Mouse (Mus musculus): ENCODE measurements around the gene Rgp1. TPM values are rescaled to one million over a fixed set of nuclear protein-coding genes. Genes with fewer than 3 reads are reported as not detected.

Gene Rgp1
- total and polyA plus RNA-seq, 3 experiments = 17.1 to 47.6 TPM; not detected in 1

DNA sequence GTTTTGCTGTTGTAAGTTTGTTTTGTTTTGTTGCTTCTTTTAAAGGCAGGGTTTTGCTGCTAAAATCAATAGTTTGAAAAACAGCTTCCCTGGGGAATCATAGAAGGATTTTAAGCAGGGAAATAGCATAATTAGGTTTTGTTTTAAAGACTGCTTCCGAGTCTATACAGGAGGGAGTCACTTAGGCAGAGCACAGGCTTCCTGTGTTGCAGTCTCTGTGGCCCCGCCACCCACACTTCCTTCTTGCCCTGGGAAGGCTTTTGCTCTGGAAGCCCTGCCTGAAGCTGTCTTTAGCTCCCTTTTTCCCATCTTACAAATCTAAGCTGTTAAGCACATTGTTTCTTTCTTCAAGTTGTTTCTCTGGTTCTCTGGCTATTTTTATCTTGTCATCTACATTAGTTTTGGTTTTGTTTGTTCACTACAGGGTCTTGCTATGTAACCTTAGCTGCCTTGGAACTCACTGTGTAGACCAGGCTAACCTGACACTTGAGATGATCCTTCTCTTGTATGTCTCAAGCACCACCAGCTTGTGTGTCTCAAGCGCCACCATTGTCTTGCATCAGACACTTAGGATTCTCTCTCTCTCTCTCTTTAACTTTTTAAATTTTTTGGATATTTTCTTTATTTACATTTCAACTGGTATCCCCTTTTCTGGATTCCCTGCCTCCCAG, 34.7 kb downstream of the Rgp1 start:
- Histone ChIP-seq H3K4me1 (ENCODE audit: control insufficient read depth in 1 of 2, insufficient read depth in 2 of 2, low read length in 2 of 2) (peaks cover 3 to 5% of the 10 kb centered on the region in 2 experiments; a peak in 3 of 4 replicates), H3K27me3 (ENCODE audit: control insufficient read depth in 1 of 2, insufficient read depth in 2 of 2, low read length in 2 of 2) (no peaks in the 10 kb centered on the region), H3K9ac (ENCODE audit: control insufficient read depth, low read depth, low read length, poor library complexity, severe bottlenecking) (peak overlapping the region; percentile 71), H3K79me2 (ENCODE audit: control insufficient read depth, insufficient read depth, low read length, poor library complexity) (no peaks in the 10 kb centered on the region), H3K27ac (ENCODE audit: control insufficient read depth, low read depth, low read length) (peak overlapping the region; percentile 93), H3K9me3 (replicated peaks; ENCODE audit: insufficient read depth, low read length) (no peaks in the 10 kb centered on the region), H3K36me3 (ENCODE audit: control insufficient read depth in 1 of 2, insufficient read depth in 2 of 2, low read length in 2 of 2) (peaks cover 0 to 15% of the 10 kb centered on the region in 2 experiments; a peak in 2 of 4 replicates), H3K4me3 (ENCODE audit: control insufficient read depth in 1 of 2, insufficient read depth in 1 of 2, low read depth in 2 of 2, low read length in 2 of 2) (peak overlapping the region; percentile 35 to 41)
- TF ChIP-seq E2F4 (IDR thresholded peaks at IDR 0.05; ENCODE audit: borderline replicate concordance, low read depth, low read length) = no peak
- TF ChIP-seq ELF1 (IDR thresholded peaks at IDR 0.05; ENCODE audit: low read depth, low read length) = peak; percentile 93
- TF ChIP-seq ZNF384 (IDR thresholded peaks at IDR 0.05; ENCODE audit: low read depth, low read length) = no peak
- no peak for TF ChIP-seq MYB (IDR thresholded peaks at IDR 0.05; ENCODE audit: low read depth, low read length)
- no peak for TF ChIP-seq USF2 (IDR thresholded peaks at IDR 0.05; ENCODE audit: borderline replicate concordance in 1 of 2, insufficient read depth in 1 of 2, low read depth in 1 of 2, low read length in 2 of 2)
- no peak for TF ChIP-seq GABPA (IDR thresholded peaks at IDR 0.05; ENCODE audit: low read depth, low read length)
- TF ChIP-seq POLR2A (IDR thresholded peaks at IDR 0.05; ENCODE audit: control insufficient read depth in 1 of 2, insufficient read depth in 1 of 2, low read depth in 1 of 2, low read length in 2 of 2, poor library complexity in 1 of 2) = peak; percentile 29 to 67; a peak in 2 of 4 replicates
- no peak for TF ChIP-seq MXI1 (IDR thresholded peaks at IDR 0.05; ENCODE audit: low read depth, low read length)
- TF ChIP-seq SIN3A (IDR thresholded peaks at IDR 0.05; ENCODE audit: low read length) = peak; percentile 50; the same call in 1 of the 2 replicates
- TF ChIP-seq SMC3 (IDR thresholded peaks at IDR 0.05; ENCODE audit: low read depth, low read length) = no peak
- 0 out of 2 replicates have a peak, but pooled peaks have one; percentile 24 for TF ChIP-seq ZMIZ1 (IDR thresholded peaks at IDR 0.05; ENCODE audit: low read depth, low read length)
- TF ChIP-seq KAT2A (conservative IDR thresholded peaks at IDR 0.05; ENCODE audit: low read depth, low read length) = peak; percentile 53; the same call in 1 of the 2 replicates
- TF ChIP-seq TCF12 (IDR thresholded peaks at IDR 0.05; ENCODE audit: low read depth, low read length) = peak; percentile 53; the same call in 1 of the 2 replicates
- no peak for TF ChIP-seq ZC3H11A (IDR thresholded peaks at IDR 0.05; ENCODE audit: low read depth, low read length)
- TF ChIP-seq MYC (IDR thresholded peaks at IDR 0.05; ENCODE audit: low read depth, low read length) = no peak; the same call in 1 of the 2 replicates
- TF ChIP-seq MAZ (IDR thresholded peaks at IDR 0.05; ENCODE audit: low read depth, low read length) = peak; percentile 82
- no peak for TF ChIP-seq BHLHE40 (IDR thresholded peaks at IDR 0.05; ENCODE audit: borderline replicate concordance, low read depth, low read length)
- no peak for TF ChIP-seq RCOR1 (IDR thresholded peaks at IDR 0.05; ENCODE audit: low read depth, low read length)
- no peak for TF ChIP-seq EP300 (IDR thresholded peaks at IDR 0.05; ENCODE audit: low read depth in 1 of 2, low read length in 2 of 2)
- TF ChIP-seq HCFC1 (IDR thresholded peaks at IDR 0.05; ENCODE audit: low read depth, low read length) = peak; percentile 87
- no peak for TF ChIP-seq CHD1 (IDR thresholded peaks at IDR 0.05; ENCODE audit: low read depth, low read length)
- no peak for TF ChIP-seq MAX (IDR thresholded peaks at IDR 0.05; ENCODE audit: low read length)
- peak; percentile 86 for TF ChIP-seq TBP (IDR thresholded peaks at IDR 0.05; ENCODE audit: low read depth, low read length)
- peak; percentile 67 for TF ChIP-seq NELFE (IDR thresholded peaks at IDR 0.05; ENCODE audit: low read depth, low read length)
- no peak for TF ChIP-seq USF1 (IDR thresholded peaks at IDR 0.05; ENCODE audit: low read depth, low read length)
- DNase-seq (ENCODE audit: low read depth, low spot score) = peak; percentile 92
